Mouse (Mus musculus) limb, embryonic 13.5 days (tissue): ENCODE results near the gene Kcnj6. TPM values are rescaled to one million over a fixed set of nuclear protein-coding genes. Genes with fewer than 3 reads are reported as not detected.

Experiments
- ATAC-seq: fragments of 200-750 bp; cut with Nextera tagmentation; 2 replicates; pipeline ENCODE4 v1.8.0; 2017; ENCODE audit warnings: low read depth, moderate number of reproducible peaks, moderate TSS enrichment; ENCODE audit not compliant: low FRiP score
- H3K27ac ChIP-seq: fragments of 300-500 bp; sonication (generic); 2 replicates; pipeline ENCODE4 v1.5.1; 2015; ENCODE audit warnings: inconsistent platforms, mild to moderate bottlenecking, moderate library complexity
- H3K27me3 ChIP-seq: fragments of 300-500 bp; sonication (generic); 2 replicates; pipeline ENCODE4 v1.6.1; 2015; ENCODE audit warnings: mild to moderate bottlenecking, inconsistent platforms
- H3K36me3 ChIP-seq: fragments of 300-500 bp; sonication (generic); 2 replicates; pipeline ENCODE4 v1.6.1; 2015; ENCODE audit warnings: inconsistent platforms, mild to moderate bottlenecking, moderate library complexity
- H3K4me1 ChIP-seq: fragments of 300-500 bp; sonication (generic); 2 replicates; pipeline ENCODE4 v1.6.1; 2015; ENCODE audit warnings: inconsistent platforms
- H3K4me2 ChIP-seq: fragments of 300-500 bp; sonication (generic); replicated peaks from 2 replicates; pipeline ENCODE4 v1.6.1; 2015; ENCODE audit warnings: inconsistent platforms, mild to moderate bottlenecking, moderate library complexity
- H3K4me3 ChIP-seq: fragments of 300-500 bp; sonication (generic); 2 replicates; pipeline ENCODE4 v1.5.1; 2015; ENCODE audit warnings: moderate library complexity, mild to moderate bottlenecking, inconsistent platforms
- H3K9ac ChIP-seq: fragments of 300-500 bp; sonication (generic); 2 replicates; pipeline ENCODE4 v1.6.1; 2015; ENCODE audit warnings: mild to moderate bottlenecking, inconsistent platforms
- H3K9me3 ChIP-seq: fragments of 300-500 bp; sonication (generic); 2 replicates; pipeline ENCODE4 v1.6.1; 2016; ENCODE audit warnings: inconsistent platforms
- WGBS: fragments of 180-500 bp; shearing (Covaris S2); methylation state at CpG from one replicate; pipeline ENCODE4 v1.1.7; 2015; 5-methylcytosine and 5-hydroxymethylcytosine counted together
- polyA plus RNA-seq: library from polyadenylated mRNA; unstranded; fragments of >200 nt; fragmentation: Nextera tagmentation; extraction: Ambion mirVana; gene quantifications from 2 replicates; pipeline ENCODE4 v1.2.1, GENCODE M21; 2015

Kcnj6 gene
- polyA plus RNA-seq, 1 experiment from 2014 or later: not detected

GRCm38 (mm10) chr16:94925364-94925763, 72.1 kb downstream of the Kcnj6 start:
- no peak overlapping the region for H3K9ac ChIP-seq
- H3K36me3 ChIP-seq: no peaks in the 10 kb centered on the region
- ATAC-seq: no peak
- no peak overlapping the region for H3K4me2 ChIP-seq
- H3K4me3 ChIP-seq: no peak overlapping the region
- no peaks in the 10 kb centered on the region for H3K4me1 ChIP-seq
- H3K9me3 ChIP-seq: no peaks in the 10 kb centered on the region
- H3K27me3 ChIP-seq: no peaks in the 10 kb centered on the region
- no peak overlapping the region for H3K27ac ChIP-seq
- WGBS: 63% methylated on average over 6 of the region's 6 CpGs

GRCm38 (mm10) chr16:94919177-94919576, 78.3 kb downstream of the Kcnj6 start:
- no peaks in the 10 kb centered on the region for H3K9me3 ChIP-seq
- no peaks in the 10 kb centered on the region for H3K36me3 ChIP-seq
- ATAC-seq: no peak
- H3K4me2 ChIP-seq: no peak overlapping the region
- no peak overlapping the region for H3K9ac ChIP-seq
- 60% methylated on average over 5 of the region's 5 CpGs for WGBS
- no peaks in the 10 kb centered on the region for H3K4me1 ChIP-seq
- no peaks in the 10 kb centered on the region for H3K27me3 ChIP-seq
- H3K27ac ChIP-seq: no peak overlapping the region
- no peak overlapping the region for H3K4me3 ChIP-seq

GRCm38 (mm10) chr16:94906026-94906425, 91.5 kb downstream of the Kcnj6 start:
- Histone ChIP-seq H3K4me3 (no peak overlapping the region), H3K27ac (no peak overlapping the region), H3K27me3 (no peaks in the 10 kb centered on the region), H3K4me1 (no peaks in the 10 kb centered on the region), H3K9ac (no peak overlapping the region), H3K36me3 (no peaks in the 10 kb centered on the region), H3K4me2 (no peak overlapping the region), H3K9me3 (no peaks in the 10 kb centered on the region)
- 87% methylated on average over 4 of the region's 4 CpGs for WGBS
- ATAC-seq: no peak

GRCm38 (mm10) chr16:94898832-94899231, 98.7 kb downstream of the Kcnj6 start:
- Histone ChIP-seq H3K4me3 (no peak overlapping the region), H3K27me3 (no peaks in the 10 kb centered on the region), H3K9ac (no peak overlapping the region), H3K36me3 (no peaks in the 10 kb centered on the region), H3K4me1 (no peaks in the 10 kb centered on the region), H3K27ac (no peak overlapping the region), H3K4me2 (no peak overlapping the region), H3K9me3 (no peaks in the 10 kb centered on the region)
- no peak for ATAC-seq
- 84% methylated on average over 6 of the region's 6 CpGs for WGBS

GRCm38 (mm10) chr16:94892162-94892650, 105.3 kb downstream of the Kcnj6 start:
- no peak overlapping the region for H3K27ac ChIP-seq
- ATAC-seq: no peak
- WGBS: 88% methylated on average over 4 of the region's 4 CpGs
- no peaks in the 10 kb centered on the region for H3K9me3 ChIP-seq
- H3K4me3 ChIP-seq: no peak overlapping the region
- H3K27me3 ChIP-seq: no peaks in the 10 kb centered on the region
- H3K9ac ChIP-seq: no peak overlapping the region
- H3K4me1 ChIP-seq: no peaks in the 10 kb centered on the region
- H3K4me2 ChIP-seq: no peak overlapping the region
- H3K36me3 ChIP-seq: no peaks in the 10 kb centered on the region

GRCm38 (mm10) chr16:94890581-94890980, 106.9 kb downstream of the Kcnj6 start:
- 86% methylated on average over 6 of the region's 6 CpGs for WGBS
- Histone ChIP-seq H3K4me1 (no peaks in the 10 kb centered on the region), H3K27ac (no peak overlapping the region), H3K36me3 (no peaks in the 10 kb centered on the region), H3K4me2 (no peak overlapping the region), H3K9me3 (no peaks in the 10 kb centered on the region), H3K4me3 (no peak overlapping the region), H3K27me3 (no peaks in the 10 kb centered on the region), H3K9ac (no peak overlapping the region)
- ATAC-seq: no peak

GRCm38 (mm10) chr16:94890056-94890455, 107.4 kb downstream of the Kcnj6 start:
- Histone ChIP-seq H3K9me3 (no peaks in the 10 kb centered on the region), H3K27ac (no peak overlapping the region), H3K4me1 (no peaks in the 10 kb centered on the region), H3K4me2 (no peak overlapping the region), H3K27me3 (no peaks in the 10 kb centered on the region), H3K36me3 (no peaks in the 10 kb centered on the region), H3K4me3 (no peak overlapping the region), H3K9ac (no peak overlapping the region)
- ATAC-seq: no peak
- WGBS: 67% methylated on average over 2 of the region's 2 CpGs

- no peak overlapping the region for H3K4me3 ChIP-seq
- no peaks in the 10 kb centered on the region for H3K4me1 ChIP-seq
- no peaks in the 10 kb centered on the region for H3K36me3 ChIP-seq
- no peaks in the 10 kb centered on the region for H3K9me3 ChIP-seq
- no peak overlapping the region for H3K27ac ChIP-seq
- 75% methylated on average over 11 of the region's 11 CpGs for WGBS
- ATAC-seq: no peak
- 0 out of 2 replicates have a peak, but pooled peaks cover 4% of the 10 kb centered on the region for H3K27me3 ChIP-seq
- H3K4me2 ChIP-seq: no peak overlapping the region
- no peak overlapping the region for H3K9ac ChIP-seq
Observed at GRCm38 (mm10) chr16:94888554-94888953, 108.9 kb downstream of the Kcnj6 start.

GRCm38 (mm10) chr16:94886398-94886797, 111.1 kb downstream of the Kcnj6 start:
- no peak overlapping the region for H3K4me2 ChIP-seq
- no peaks in the 10 kb centered on the region for H3K36me3 ChIP-seq
- no peak overlapping the region for H3K9ac ChIP-seq
- no peak overlapping the region for H3K27ac ChIP-seq
- no peaks in the 10 kb centered on the region for H3K9me3 ChIP-seq
- no peak for ATAC-seq
- 0 out of 2 replicates have a peak, but pooled peaks cover 4% of the 10 kb centered on the region for H3K27me3 ChIP-seq
- no peak overlapping the region for H3K4me3 ChIP-seq
- WGBS: 87% methylated on average over 7 of the region's 7 CpGs
- 0 out of 2 replicates have a peak, but pooled peaks cover 7% of the 10 kb centered on the region for H3K4me1 ChIP-seq

- H3K27me3 ChIP-seq: 0 out of 2 replicates have a peak, but pooled peaks cover 4% of the 10 kb centered on the region
- H3K9ac ChIP-seq: no peak overlapping the region
- no peaks in the 10 kb centered on the region for H3K9me3 ChIP-seq
- no peak overlapping the region for H3K4me2 ChIP-seq
- 62% methylated on average over 7 of the region's 7 CpGs for WGBS
- H3K4me3 ChIP-seq: no peak overlapping the region
- H3K4me1 ChIP-seq: 0 out of 2 replicates have a peak, but pooled peaks cover 7% of the 10 kb centered on the region
- no peak for ATAC-seq
- H3K36me3 ChIP-seq: no peaks in the 10 kb centered on the region
- no peak overlapping the region for H3K27ac ChIP-seq
Observed at GRCm38 (mm10) chr16:94885062-94885461, 112.4 kb downstream of the Kcnj6 start.

GRCm38 (mm10) chr16:94883909-94884308, 113.6 kb downstream of the Kcnj6 start:
- ATAC-seq: no peak
- Histone ChIP-seq H3K27ac (no peak overlapping the region), H3K9ac (no peak overlapping the region), H3K4me3 (no peak overlapping the region), H3K36me3 (no peaks in the 10 kb centered on the region), H3K9me3 (no peaks in the 10 kb centered on the region), H3K4me1 (0 out of 2 replicates have a peak, but pooled peaks cover 7% of the 10 kb centered on the region), H3K4me2 (no peak overlapping the region), H3K27me3 (0 out of 2 replicates have a peak, but pooled peaks cover 4% of the 10 kb centered on the region)
- 75% methylated on average over 3 of the region's 3 CpGs for WGBS

GRCm38 (mm10) chr16:94883196-94883595, 114.3 kb downstream of the Kcnj6 start:
- 0 out of 2 replicates have a peak, but pooled peaks cover 7% of the 10 kb centered on the region for H3K4me1 ChIP-seq
- H3K4me2 ChIP-seq: no peak overlapping the region
- H3K9ac ChIP-seq: no peak overlapping the region
- no peak for ATAC-seq
- no peak overlapping the region for H3K4me3 ChIP-seq
- H3K9me3 ChIP-seq: no peaks in the 10 kb centered on the region
- 0 out of 2 replicates have a peak, but pooled peaks cover 4% of the 10 kb centered on the region for H3K27me3 ChIP-seq
- 81% methylated on average over 8 of the region's 8 CpGs for WGBS
- no peak overlapping the region for H3K27ac ChIP-seq
- no peaks in the 10 kb centered on the region for H3K36me3 ChIP-seq

GRCm38 (mm10) chr16:94882111-94882510, 115.4 kb downstream of the Kcnj6 start:
- Histone ChIP-seq H3K27ac (no peak overlapping the region), H3K9ac (no peak overlapping the region), H3K27me3 (0 out of 2 replicates have a peak, but pooled peaks cover 4% of the 10 kb centered on the region), H3K4me2 (no peak overlapping the region), H3K36me3 (no peaks in the 10 kb centered on the region), H3K9me3 (no peaks in the 10 kb centered on the region), H3K4me1 (0 out of 2 replicates have a peak, but pooled peaks cover 7% of the 10 kb centered on the region), H3K4me3 (no peak overlapping the region)
- ATAC-seq: no peak
- 56% methylated on average over 7 of the region's 7 CpGs for WGBS
